Mouse (Mus musculus) hindbrain, embryonic 16.5 days (tissue): ENCODE measurements at regions not wholly inside any gene's neighbourhood (a gene's known extent, or its start where the extent isn't known, plus 50 kb on each side); places are given as distances from the start of the nearest gene placed in this dataset.

Experiments
- ATAC-seq: fragments of 200-750 bp; cut with Nextera tagmentation; 2 replicates; pipeline ENCODE4 v1.8.0; 2017; ENCODE audit warnings: moderate TSS enrichment, moderate library complexity
- H3K27ac ChIP-seq: fragments of 300-500 bp; sonication (generic); 2 replicates; pipeline ENCODE4 v1.5.1; 2014; ENCODE audit warnings: low read depth, mild to moderate bottlenecking, control low read depth, low read length, moderate library complexity
- H3K27me3 ChIP-seq: fragments of 300-500 bp; sonication (generic); replicated peaks from 2 replicates; pipeline ENCODE4 v1.6.1; 2014; ENCODE audit warnings: low read length; ENCODE audit not compliant: control insufficient read depth, insufficient read depth
- H3K36me3 ChIP-seq: fragments of 300-500 bp; sonication (generic); 2 replicates; pipeline ENCODE4 v1.6.1; 2014; ENCODE audit warnings: mild to moderate bottlenecking, low read length, moderate library complexity, mixed read lengths; ENCODE audit not compliant: control insufficient read depth, insufficient read depth
- H3K4me1 ChIP-seq: fragments of 300-500 bp; sonication (generic); 2 replicates; pipeline ENCODE4 v1.6.1; 2014; ENCODE audit warnings: low read depth, low read length; ENCODE audit not compliant: control insufficient read depth, insufficient read depth
- H3K4me2 ChIP-seq: fragments of 300-500 bp; sonication (generic); 2 replicates; pipeline ENCODE4 v1.6.1; 2014; ENCODE audit warnings: mild to moderate bottlenecking, low read length, control low read depth, moderate library complexity
- H3K4me3 ChIP-seq: fragments of 300-500 bp; sonication (generic); 2 replicates; pipeline ENCODE4 v1.5.1; 2014; ENCODE audit warnings: mild to moderate bottlenecking, low read length, control low read depth, moderate library complexity
- H3K9ac ChIP-seq: fragments of 300-500 bp; sonication (generic); 2 replicates; pipeline ENCODE4 v1.6.1; 2014; ENCODE audit warnings: low read depth, mild to moderate bottlenecking, control low read depth, low read length, moderate library complexity
- H3K9me3 ChIP-seq: fragments of 300-500 bp; sonication (generic); 2 replicates; pipeline ENCODE4 v1.6.1; 2014; ENCODE audit warnings: mild to moderate bottlenecking, low read length, moderate library complexity; ENCODE audit not compliant: control insufficient read depth
- WGBS: fragments of 180-500 bp; shearing (Covaris S2); extraction: QIAGEN DNeasy Blood & Tissue Kit; methylation state at CpG from one replicate; pipeline ENCODE4 v1.1.7; 2014; 5-methylcytosine and 5-hydroxymethylcytosine counted together

- Histone ChIP-seq H3K9ac (no peak overlapping the region), H3K9me3 (no peaks in the 10 kb centered on the region), H3K27ac (no peak overlapping the region), H3K36me3 (no peaks in the 10 kb centered on the region), H3K4me2 (no peak overlapping the region), H3K27me3 (no peaks in the 10 kb centered on the region), H3K4me1 (no peaks in the 10 kb centered on the region), H3K4me3 (no peak overlapping the region)
- WGBS, result 77% methylated on average over 5 of the region's 5 CpGs
- ATAC-seq, result no peak
Measured at GRCm38 (mm10) chr11:71375132-71375531, 144.6 kb upstream of the Nlrp1b start.

GRCm38 (mm10) chr11:71388411-71388810, 157.9 kb upstream of the Nlrp1b start:
- Histone ChIP-seq H3K27ac (no peak overlapping the region), H3K4me3 (no peak overlapping the region), H3K36me3 (no peaks in the 10 kb centered on the region), H3K4me2 (no peak overlapping the region), H3K9ac (no peak overlapping the region), H3K9me3 (no peaks in the 10 kb centered on the region), H3K27me3 (no peaks in the 10 kb centered on the region), H3K4me1 (peaks cover 8% of the 10 kb centered on the region; the same call in 1 of the 2 replicates)
- ATAC-seq, result no peak
- 69% methylated on average over 4 of the region's 4 CpGs for WGBS

- no peaks in the 10 kb centered on the region for H3K36me3 ChIP-seq
- 7% methylated on average over 7 of the region's 7 CpGs for WGBS
- no peaks in the 10 kb centered on the region for H3K27me3 ChIP-seq
- peak overlapping the region; percentile 18 for H3K9ac ChIP-seq
- peaks cover 8% of the 10 kb centered on the region; the same call in 1 of the 2 replicates for H3K4me1 ChIP-seq
- no peaks in the 10 kb centered on the region for H3K9me3 ChIP-seq
- no peak overlapping the region for H3K4me3 ChIP-seq
- H3K4me2 ChIP-seq, result peak overlapping the region; percentile 35
- H3K27ac ChIP-seq, result peak overlapping the region; percentile 63
- peak; percentile 95 for ATAC-seq
Measured at GRCm38 (mm10) chr11:71389659-71390058, 159.1 kb upstream of the Nlrp1b start.

GRCm38 (mm10) chr11:71390151-71390550, 159.6 kb upstream of the Nlrp1b start:
- ATAC-seq, result peak; percentile 40; the same call in 1 of the 2 replicates

GRCm38 (mm10) chr11:71390616-71391015, 160.1 kb upstream of the Nlrp1b start:
- Histone ChIP-seq H3K4me3 (no peak overlapping the region), H3K4me2 (no peak overlapping the region), H3K9me3 (no peaks in the 10 kb centered on the region), H3K27me3 (no peaks in the 10 kb centered on the region), H3K9ac (no peak overlapping the region), H3K4me1 (peaks cover 8% of the 10 kb centered on the region; the same call in 1 of the 2 replicates), H3K27ac (peak overlapping the region; percentile 3), H3K36me3 (no peaks in the 10 kb centered on the region)
- no peak for ATAC-seq
- WGBS, result 58% methylated on average over 3 of the region's 3 CpGs

More at GRCm38 (mm10) chr11:71390151-71390550, 159.6 kb upstream of the Nlrp1b start:
- 53% methylated on average over 3 of the region's 3 CpGs for WGBS
- Histone ChIP-seq H3K27ac (peak overlapping the region; percentile 3), H3K4me3 (no peak overlapping the region), H3K4me2 (no peak overlapping the region), H3K36me3 (no peaks in the 10 kb centered on the region), H3K9me3 (no peaks in the 10 kb centered on the region), H3K9ac (no peak overlapping the region), H3K4me1 (peaks cover 8% of the 10 kb centered on the region; the same call in 1 of the 2 replicates), H3K27me3 (no peaks in the 10 kb centered on the region)

GRCm38 (mm10) chr11:71393406-71393805, 162.9 kb upstream of the Nlrp1b start:
- Histone ChIP-seq H3K27me3 (no peaks in the 10 kb centered on the region), H3K27ac (no peak overlapping the region), H3K9me3 (no peaks in the 10 kb centered on the region), H3K4me1 (peaks cover 8% of the 10 kb centered on the region; the same call in 1 of the 2 replicates), H3K4me3 (no peak overlapping the region), H3K36me3 (no peaks in the 10 kb centered on the region), H3K4me2 (no peak overlapping the region), H3K9ac (no peak overlapping the region)
- 72% methylated on average over 5 of the region's 5 CpGs for WGBS
- no peak for ATAC-seq

- Histone ChIP-seq H3K27me3 (no peaks in the 10 kb centered on the region), H3K9me3 (no peaks in the 10 kb centered on the region), H3K36me3 (no peaks in the 10 kb centered on the region), H3K4me1 (no peaks in the 10 kb centered on the region), H3K27ac (no peak overlapping the region), H3K4me3 (no peak overlapping the region), H3K9ac (no peak overlapping the region), H3K4me2 (no peak overlapping the region)
- no peak for ATAC-seq
- WGBS, result 39% methylated on average over 4 of the region's 4 CpGs
Measured at GRCm38 (mm10) chr11:71395023-71395422, 164.5 kb upstream of the Nlrp1b start.

GRCm38 (mm10) chr11:71395631-71396030, 165.1 kb upstream of the Nlrp1b start:
- Histone ChIP-seq H3K9ac (no peak overlapping the region), H3K4me1 (no peaks in the 10 kb centered on the region), H3K9me3 (no peaks in the 10 kb centered on the region), H3K27me3 (no peaks in the 10 kb centered on the region), H3K4me2 (no peak overlapping the region), H3K4me3 (no peak overlapping the region), H3K27ac (no peak overlapping the region), H3K36me3 (no peaks in the 10 kb centered on the region)
- ATAC-seq, result no peak
- WGBS, result 58% methylated on average over 1 of the region's 1 CpGs

GRCm38 (mm10) chr11:71400351-71400750, 169.8 kb upstream of the Nlrp1b start:
- Histone ChIP-seq H3K4me3 (no peak overlapping the region), H3K9me3 (no peaks in the 10 kb centered on the region), H3K36me3 (no peaks in the 10 kb centered on the region), H3K4me1 (no peaks in the 10 kb centered on the region), H3K4me2 (no peak overlapping the region), H3K27me3 (no peaks in the 10 kb centered on the region), H3K9ac (no peak overlapping the region), H3K27ac (no peak overlapping the region)
- ATAC-seq, result no peak
- WGBS, result 93% methylated on average over 2 of the region's 2 CpGs
